Mouse (Mus musculus) brain, embryonic 14.5 days (tissue): ENCODE data around the gene Pgap2.

ENCODE experiments used
- CTCF ChIP-seq: fragments of 200-500 bp; IDR thresholded peaks from 2 replicates; pipeline ENCODE4 v1.5.1; 2012; ENCODE audit warnings: inconsistent platforms, mild to moderate bottlenecking, moderate library complexity, borderline replicate concordance; ENCODE audit not compliant: insufficient read depth, insufficient read length; ENCODE audit errors: extremely low read depth
- POLR2A ChIP-seq: fragments of 200-500 bp; IDR thresholded peaks from 2 replicates; pipeline ENCODE4 v1.6.1; 2012; ENCODE audit warnings: mild to moderate bottlenecking, inconsistent platforms, borderline replicate concordance; ENCODE audit not compliant: poor library complexity, insufficient read depth, insufficient read length, severe bottlenecking; ENCODE audit errors: extremely low read depth

DNA sequence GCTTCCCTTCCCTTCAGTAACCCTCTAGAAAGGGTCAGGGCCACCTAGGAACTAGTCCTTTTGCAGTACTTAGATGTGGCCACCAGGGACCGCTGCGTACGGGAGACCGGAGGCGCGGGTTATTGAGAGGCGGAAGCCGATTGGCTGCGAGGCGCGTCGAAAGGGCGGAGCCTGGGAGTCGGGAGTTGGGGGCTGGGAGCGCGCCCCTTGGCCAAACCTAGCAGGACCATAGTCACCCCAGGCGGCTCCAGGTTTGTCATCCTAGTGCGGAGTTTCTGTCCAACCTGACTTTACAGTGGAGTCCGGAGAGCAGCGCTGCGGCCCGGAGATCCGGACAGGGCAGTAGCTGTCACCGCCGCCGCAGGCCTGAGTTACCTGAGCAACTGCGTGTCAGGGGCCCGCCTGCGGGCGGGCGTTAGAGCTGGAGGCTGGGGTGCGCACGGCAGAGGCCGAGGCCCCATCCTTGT lies 57.1 kb downstream of the Pgap2 start:
- peak; percentile 88 for TF ChIP-seq CTCF
- peak; percentile 20; the same call in 1 of the 2 replicates for TF ChIP-seq POLR2A
